Comparison of ENCODE assay signal across 13 mouse cellular contexts in genomic region chr16:25255603-25256260, GRCm38 (mm10). TPM values are rescaled to one million over a fixed set of nuclear protein-coding genes. Genes with fewer than 3 reads are reported as not detected.
A peak's percentile ranks its signal among the peaks of the same experiment; 100 is the strongest.
DNase-seq lines count a peak whose midpoint lies in the region; ATAC-seq lines count a peak whose summit lies in the region.
"Had no signal": no experiment of that assay in that cellular context is flagged by ENCODE, and none has a peak within 500 bp of the region (broad histone marks: within the 10 kb centered on the region; RNA-seq: fewer than 3 reads in every experiment).

No protein-coding gene starts in this region.

- ATAC-seq in lung, embryonic 15.5 days (ENCODE audit: borderline replicate concordance, extremely low read depth, low FRiP score, low TSS enrichment) = peak; percentile 65; the same call in 1 of the 2 replicates
- ATAC-seq: midbrain, embryonic 16.5 days had no signal

- no peak for DNase-seq in lung, postnatal 10 days
- DNase-seq in frontal cortex, adult 2 months (ENCODE audit: extremely low spot score in 1 of 2, low spot score in 1 of 2) = peak; percentile 84 to 85
- DNase-seq in layer of hippocampus, postnatal 14 days (ENCODE audit: low spot score in 2 of 2) = peak; percentile 47 to 91
- peak; percentile 28 for DNase-seq in right cerebral cortex, postnatal 14 days
- no peak for DNase-seq in thymus, postnatal 0 days (ENCODE audit: low spot score)
- DNase-seq in adrenal gland, adult 2 months = no peak
- no peak for DNase-seq in yolk sac, embryonic 10.5 days (ENCODE audit: low spot score)

- peak overlapping the region; percentile 61 for H3K27ac ChIP-seq in lung, embryonic 15.5 days
- H3K27ac ChIP-seq: liver, embryonic 15.5 days had no signal

- H3K27me3 ChIP-seq in lung, embryonic 15.5 days = no peaks in the 10 kb centered on the region
- H3K27me3 ChIP-seq: CH12.LX; liver, embryonic 15.5 days had no signal

- H3K4me3 ChIP-seq in lung, embryonic 15.5 days = no peak overlapping the region
- H3K4me3 ChIP-seq: liver, embryonic 15.5 days had no signal

- H3K36me3 ChIP-seq in lung, embryonic 15.5 days = no peaks in the 10 kb centered on the region
- H3K36me3 ChIP-seq: liver, embryonic 15.5 days had no signal

- H3K4me1 ChIP-seq in lung, embryonic 15.5 days = peaks cover 3% of the 10 kb centered on the region; the same call in 1 of the 2 replicates
- H3K4me1 ChIP-seq: liver, embryonic 15.5 days had no signal

- 56% methylated on average over 8 of the region's 8 CpGs for WGBS in lung, embryonic 15.5 days

- H3K9me3 ChIP-seq in lung, embryonic 15.5 days = no peaks in the 10 kb centered on the region
- H3K9me3 ChIP-seq: liver, embryonic 15.5 days had no signal

- no peak overlapping the region for H3K9ac ChIP-seq in lung, embryonic 15.5 days
- H3K9ac ChIP-seq: liver, embryonic 15.5 days had no signal

- H3K4me2 ChIP-seq in lung, embryonic 15.5 days = peak overlapping the region; percentile 8; the same call in 1 of the 2 replicates
- H3K4me2 ChIP-seq: liver, embryonic 15.5 days had no signal

RNA-seq across cellular contexts. Expression of gene Tprg, which starts 30.9 kb away (rescaled TPM):
- polyA plus RNA-seq in lung, embryonic 15.5 days (2015; fragmentation: Nextera tagmentation; extraction: Ambion mirVana) = 0.31 and 0.44 TPM in 2 replicates
- polyA plus RNA-seq in frontal cortex, adult 2 months (2012; rRNA removed) = 0.15 TPM in 1 of 2 replicates, not detected in the other
- not detected for total RNA-seq in layer of hippocampus, postnatal 14 days (2021)
- polyA plus RNA-seq in thymus, postnatal 0 days (2015; fragmentation: Nextera tagmentation; extraction: Ambion mirVana) = 0.15 and 0.40 TPM in 2 replicates
- total RNA-seq in adrenal gland, adult 2 months (2021) = not detected
- not detected in 2 replicates for polyA plus RNA-seq in adrenal gland, adult 2 months (2012; rRNA removed)
- total RNA-seq: CH12.LX; gastrocnemius, adult 8-10 months; left cerebral cortex, adult 8-10 months had no signal
- polyA plus RNA-seq: liver, embryonic 15.5 days; midbrain, embryonic 16.5 days had no signal

Comparison
In these comparisons a context has a peak if more than half of its experiments do, and no peak if none do; other contexts are left out.
1. DNase-seq: peak in frontal cortex, adult 2 months (2 of 2), layer of hippocampus, postnatal 14 days (2 of 2) and right cerebral cortex, postnatal 14 days (single experiment); none in lung, postnatal 10 days (single experiment), thymus, postnatal 0 days (single experiment), adrenal gland, adult 2 months (single experiment) and yolk sac, embryonic 10.5 days (single experiment).